In the genomic region with DNA sequence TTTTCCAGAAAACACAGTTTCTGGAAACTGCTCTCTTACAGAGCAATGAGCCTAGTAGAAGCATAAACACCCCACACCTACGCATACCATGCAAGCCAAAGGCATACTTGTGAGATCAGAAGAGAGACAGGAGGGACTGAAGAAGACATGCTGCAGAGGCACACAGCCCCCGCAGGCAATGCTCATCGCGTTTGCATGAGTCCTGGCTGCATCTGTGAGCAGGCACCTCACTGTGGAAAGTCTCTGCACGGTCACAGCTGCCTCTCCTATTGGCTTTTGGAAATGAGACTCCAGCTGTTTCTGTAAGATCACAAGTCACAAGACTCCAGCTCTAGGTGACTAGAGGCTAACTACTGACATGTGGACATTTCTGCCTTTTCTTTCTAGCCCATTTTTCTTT, we compare ENCODE assay signal across 11 mouse cellular contexts. TPM values are rescaled to one million over a fixed set of nuclear protein-coding genes. Genes with fewer than 3 reads are reported as not detected.
DNase-seq lines count a peak whose midpoint lies in the region; ATAC-seq and TF ChIP-seq lines count a peak whose summit lies in the region.
"Had no signal": no experiment of that assay in that cellular context is flagged by ENCODE, and none has a peak within 500 bp of the region (broad histone marks: within the 10 kb centered on the region; RNA-seq: fewer than 3 reads in every experiment).

No protein-coding gene starts in this region.

- H3K36me3 ChIP-seq in forebrain, postnatal 0 days (ENCODE audit: insufficient read depth) = no peaks in the 10 kb centered on the region
- no peaks in the 10 kb centered on the region for H3K36me3 ChIP-seq in forebrain, embryonic 15.5 days
- no peaks in the 10 kb centered on the region for H3K36me3 ChIP-seq in forebrain, embryonic 10.5 days (replicated peaks)
- H3K36me3 ChIP-seq: embryonic facial prominence, embryonic 13.5 days had no signal

- H3K27ac ChIP-seq in forebrain, postnatal 0 days (ENCODE audit: low read depth, low read length) = no peak overlapping the region
- H3K27ac ChIP-seq in forebrain, embryonic 15.5 days (replicated peaks) = no peak overlapping the region
- no peak overlapping the region for H3K27ac ChIP-seq in forebrain, embryonic 10.5 days
- H3K27ac ChIP-seq: embryonic facial prominence, embryonic 13.5 days had no signal

- H3K4me3 ChIP-seq in forebrain, postnatal 0 days (ENCODE audit: low read depth, low read length) = no peak overlapping the region
- no peak overlapping the region for H3K4me3 ChIP-seq in forebrain, embryonic 15.5 days
- H3K4me3 ChIP-seq in forebrain, embryonic 10.5 days = no peak overlapping the region
- H3K4me3 ChIP-seq: embryonic facial prominence, embryonic 13.5 days had no signal

- intact Hi-C loops in left cerebral cortex, postnatal 25 days (cut with DNase I) = no loop called here
- intact Hi-C loops in gastrocnemius, postnatal 36 days (cut with DNase I) = no loop called here
- intact Hi-C loops in heart, postnatal 25 days (cut with DNase I) = no loop called here

- 0 out of 2 replicates have a peak, but pooled peaks cover 6% of the 10 kb centered on the region for H3K4me1 ChIP-seq in forebrain, postnatal 0 days (ENCODE audit: insufficient read depth)
- peaks cover 4% of the 10 kb centered on the region for H3K4me1 ChIP-seq in forebrain, embryonic 15.5 days
- H3K4me1 ChIP-seq in forebrain, embryonic 10.5 days = peaks cover 30% of the 10 kb centered on the region

- no peak overlapping the region for H3K4me2 ChIP-seq in forebrain, postnatal 0 days (ENCODE audit: low read depth)
- no peak overlapping the region for H3K4me2 ChIP-seq in forebrain, embryonic 15.5 days (replicated peaks)
- H3K4me2 ChIP-seq: embryonic facial prominence, embryonic 13.5 days had no signal

- 33% methylated on average over 5 of the region's 5 CpGs for WGBS in forebrain, postnatal 0 days
- 37% methylated on average over 5 of the region's 5 CpGs for WGBS in forebrain, embryonic 15.5 days
- 34% methylated on average over 5 of the region's 5 CpGs for WGBS in forebrain, embryonic 10.5 days

- no peak overlapping the region for H3K9ac ChIP-seq in forebrain, postnatal 0 days
- no peak overlapping the region for H3K9ac ChIP-seq in forebrain, embryonic 15.5 days (replicated peaks)
- H3K9ac ChIP-seq: embryonic facial prominence, embryonic 13.5 days had no signal

- no peaks in the 10 kb centered on the region for H3K9me3 ChIP-seq in forebrain, postnatal 0 days (ENCODE audit: low read length)
- H3K9me3 ChIP-seq in forebrain, embryonic 15.5 days = no peaks in the 10 kb centered on the region
- H3K9me3 ChIP-seq in forebrain, embryonic 10.5 days = no peaks in the 10 kb centered on the region
- H3K9me3 ChIP-seq: embryonic facial prominence, embryonic 13.5 days had no signal

- DNase-seq in forebrain, postnatal 0 days = peak; percentile 2
- DNase-seq in thymus, postnatal 4 days = peak; percentile 13
- DNase-seq in thymus, postnatal 0 days (ENCODE audit: low spot score) = no peak
- DNase-seq in left cerebral cortex, postnatal 25 days (ENCODE audit: low spot score in 2 of 2) = peak; percentile 65 to 88
- no peak for DNase-seq in gastrocnemius, postnatal 36 days
- DNase-seq in forebrain, embryonic 10.5 days (ENCODE audit: extremely low spot score, low spot score) = no peak
- no peak for DNase-seq in heart, postnatal 25 days (ENCODE audit: low spot score)

- ATAC-seq in forebrain, postnatal 0 days = no peak
- no peak for ATAC-seq in forebrain, embryonic 15.5 days (replicated peaks)

- H3K27me3 ChIP-seq in forebrain, postnatal 0 days (ENCODE audit: insufficient read depth, low read length) = no peaks in the 10 kb centered on the region
- no peaks in the 10 kb centered on the region for H3K27me3 ChIP-seq in forebrain, embryonic 15.5 days
- H3K27me3 ChIP-seq in forebrain, embryonic 10.5 days (ENCODE audit: poor library complexity, severe bottlenecking) = no peaks in the 10 kb centered on the region
- H3K27me3 ChIP-seq: embryonic facial prominence, embryonic 13.5 days had no signal

- TF ChIP-seq CTCF in forebrain, postnatal 0 days (IDR thresholded peaks at IDR 0.05; ENCODE audit: low read depth) = no peak

RNA-seq across cellular contexts. Expression of a gene that starts 11.9 kb away (rescaled TPM):
- 26.5 and 99.9 TPM in 2 replicates for total RNA-seq in forebrain, postnatal 0 days (2014; rRNA removed)
- 35.2 and 38.2 TPM in 2 replicates for polyA plus RNA-seq in forebrain, postnatal 0 days (2015; fragmentation: Nextera tagmentation; extraction: Ambion mirVana)
- 27.2 and 27.9 TPM in 2 replicates for polyA plus RNA-seq in forebrain, embryonic 15.5 days (2015; fragmentation: Nextera tagmentation; extraction: Ambion mirVana)
- polyA plus RNA-seq in thymus, postnatal 0 days (2015; fragmentation: Nextera tagmentation; extraction: Ambion mirVana) = 12.1 and 19.0 TPM in 2 replicates
- 1 to 10 TPM; 1.7 to 2.1 TPM for total RNA-seq in left cerebral cortex, postnatal 25 days (2021)
- total RNA-seq in gastrocnemius, postnatal 36 days (2021) = not detected
- polyA plus RNA-seq in forebrain, embryonic 10.5 days (2016; fragmentation: Nextera tagmentation; extraction: Ambion mirVana) = 12.7 and 12.8 TPM in 2 replicates
- total RNA-seq in heart, postnatal 25 days (2021) = not detected
- polyA plus RNA-seq: small intestine, adult 2 months had no signal

RNA-seq across cellular contexts. Expression of a gene that starts 19.6 kb away (rescaled TPM):
- total RNA-seq in forebrain, postnatal 0 days (2014; rRNA removed) = not detected in 2 replicates
- polyA plus RNA-seq in forebrain, postnatal 0 days (2015; fragmentation: Nextera tagmentation; extraction: Ambion mirVana) = not detected in 2 replicates
- polyA plus RNA-seq in forebrain, embryonic 15.5 days (2015; fragmentation: Nextera tagmentation; extraction: Ambion mirVana) = not detected in 2 replicates
- polyA plus RNA-seq in thymus, postnatal 0 days (2015; fragmentation: Nextera tagmentation; extraction: Ambion mirVana) = not detected in 2 replicates
- not detected for total RNA-seq in left cerebral cortex, postnatal 25 days (2021)
- total RNA-seq in gastrocnemius, postnatal 36 days (2021) = not detected
- polyA plus RNA-seq in forebrain, embryonic 10.5 days (2016; fragmentation: Nextera tagmentation; extraction: Ambion mirVana) = not detected in 2 replicates
- total RNA-seq in heart, postnatal 25 days (2021) = not detected
- total RNA-seq: layer of hippocampus, postnatal 14 days had no signal
- polyA plus RNA-seq: embryonic facial prominence, embryonic 13.5 days; small intestine, adult 2 months had no signal

RNA-seq across cellular contexts. Expression of a gene that starts 19.7 kb away (rescaled TPM):
- 0.08 TPM in 1 of 2 replicates, not detected in the other for total RNA-seq in forebrain, postnatal 0 days (2014; rRNA removed)
- 0.23 and 0.28 TPM in 2 replicates for polyA plus RNA-seq in forebrain, postnatal 0 days (2015; fragmentation: Nextera tagmentation; extraction: Ambion mirVana)
- not detected in 2 replicates for polyA plus RNA-seq in forebrain, embryonic 15.5 days (2015; fragmentation: Nextera tagmentation; extraction: Ambion mirVana)
- 0.08 and 0.10 TPM in 2 replicates for polyA plus RNA-seq in thymus, postnatal 0 days (2015; fragmentation: Nextera tagmentation; extraction: Ambion mirVana)
- not detected for total RNA-seq in left cerebral cortex, postnatal 25 days (2021)
- not detected for total RNA-seq in gastrocnemius, postnatal 36 days (2021)
- polyA plus RNA-seq in forebrain, embryonic 10.5 days (2016; fragmentation: Nextera tagmentation; extraction: Ambion mirVana) = not detected in 2 replicates
- total RNA-seq in heart, postnatal 25 days (2021) = not detected
- total RNA-seq: layer of hippocampus, postnatal 14 days had no signal
- polyA plus RNA-seq: embryonic facial prominence, embryonic 13.5 days; small intestine, adult 2 months had no signal

RNA-seq across cellular contexts. Expression of a gene that starts 34.0 kb away (rescaled TPM):
- total RNA-seq in forebrain, postnatal 0 days (2014; rRNA removed) = 581 and 723 TPM in 2 replicates
- polyA plus RNA-seq in forebrain, postnatal 0 days (2015; fragmentation: Nextera tagmentation; extraction: Ambion mirVana) = 1,350 and 1,888 TPM in 2 replicates
- 1,460 and 1,591 TPM in 2 replicates for polyA plus RNA-seq in forebrain, embryonic 15.5 days (2015; fragmentation: Nextera tagmentation; extraction: Ambion mirVana)
- polyA plus RNA-seq in thymus, postnatal 0 days (2015; fragmentation: Nextera tagmentation; extraction: Ambion mirVana) = 2,922 and 3,108 TPM in 2 replicates
- 100 to 1,000 TPM; 446 to 451 TPM for total RNA-seq in left cerebral cortex, postnatal 25 days (2021)
- 100 to 1,000 TPM; 283 to 298 TPM for total RNA-seq in gastrocnemius, postnatal 36 days (2021)
- 2,087 and 2,135 TPM in 2 replicates for polyA plus RNA-seq in forebrain, embryonic 10.5 days (2016; fragmentation: Nextera tagmentation; extraction: Ambion mirVana)
- total RNA-seq in heart, postnatal 25 days (2021) = 100 to 1,000 TPM; 493 to 532 TPM

RNA-seq across cellular contexts. Expression of a gene that starts 47.0 kb away (rescaled TPM):
- 0.15 and 0.33 TPM in 2 replicates for total RNA-seq in forebrain, postnatal 0 days (2014; rRNA removed)
- 0.47 and 0.54 TPM in 2 replicates for polyA plus RNA-seq in forebrain, postnatal 0 days (2015; fragmentation: Nextera tagmentation; extraction: Ambion mirVana)
- 0.20 and 0.34 TPM in 2 replicates for polyA plus RNA-seq in forebrain, embryonic 15.5 days (2015; fragmentation: Nextera tagmentation; extraction: Ambion mirVana)
- 1.1 and 1.5 TPM in 2 replicates for polyA plus RNA-seq in thymus, postnatal 0 days (2015; fragmentation: Nextera tagmentation; extraction: Ambion mirVana)
- under 1 TPM; 0.46 to 0.64 TPM for total RNA-seq in left cerebral cortex, postnatal 25 days (2021)
- under 1 TPM in 1 of 2 experiments, not detected in 1; 0.23 TPM for total RNA-seq in gastrocnemius, postnatal 36 days (2021)
- polyA plus RNA-seq in forebrain, embryonic 10.5 days (2016; fragmentation: Nextera tagmentation; extraction: Ambion mirVana) = 0.25 and 0.55 TPM in 2 replicates
- 1 to 10 TPM in 1 of 2 experiments, under 1 TPM in 1; 0.96 to 2.0 TPM for total RNA-seq in heart, postnatal 25 days (2021)

Comparison
In these comparisons a context has a peak if more than half of its experiments do, and no peak if none do; other contexts are left out.
1. DNase-seq: peak in forebrain, postnatal 0 days (single experiment), thymus, postnatal 4 days (single experiment) and left cerebral cortex, postnatal 25 days (2 of 2); none in thymus, postnatal 0 days (single experiment), gastrocnemius, postnatal 36 days (0 of 2), forebrain, embryonic 10.5 days (single experiment) and heart, postnatal 25 days (single experiment).